ENCODE assay signal across 8 mouse cellular contexts in the genomic region with DNA sequence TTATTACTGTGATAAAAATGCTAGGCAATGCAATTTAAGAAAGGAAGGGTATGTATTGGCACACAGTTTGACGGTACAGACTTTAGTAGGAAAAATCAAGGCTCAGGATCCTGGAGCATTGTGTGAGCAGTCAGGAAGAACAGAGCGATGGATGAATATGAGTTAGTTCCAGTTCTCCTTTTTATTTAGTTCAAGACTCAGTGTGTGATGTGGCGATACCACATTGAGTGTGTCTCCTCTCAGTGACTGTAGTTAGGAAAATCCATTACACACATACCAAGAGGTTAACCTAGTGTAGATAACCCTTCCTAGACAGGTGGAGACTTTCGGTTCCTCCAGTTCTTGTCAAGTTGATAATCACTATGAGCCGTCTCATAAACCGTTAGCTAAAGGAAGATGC. TPM values are rescaled to one million over a fixed set of nuclear protein-coding genes. Genes with fewer than 3 reads are reported as not detected.
DNase-seq lines count a peak whose midpoint lies in the region; ATAC-seq and TF ChIP-seq lines count a peak whose summit lies in the region.

No protein-coding gene starts in this region.

- H3K4me3 ChIP-seq in kidney, postnatal 0 days (replicated peaks; ENCODE audit: low read depth, low read length): no peak overlapping the region
- peak overlapping the region; percentile 88; the same call in 1 of the 2 replicates for H3K4me3 ChIP-seq in embryonic facial prominence, embryonic 14.5 days (ENCODE audit: low read depth, low read length)
- H3K4me3 ChIP-seq in hindbrain, embryonic 16.5 days (ENCODE audit: low read length): no peak overlapping the region
- H3K4me3 ChIP-seq in midbrain, postnatal 0 days (ENCODE audit: low read depth, low read length): no peak overlapping the region
- H3K4me3 ChIP-seq in kidney, adult 2 months (ENCODE audit: insufficient read depth, low read depth, low read length): no peak overlapping the region

- H3K9ac ChIP-seq in kidney, postnatal 0 days (ENCODE audit: low read depth, low read length): no peak overlapping the region
- 0 out of 2 replicates have a peak overlapping the region, but pooled peaks have one; percentile 82 for H3K9ac ChIP-seq in embryonic facial prominence, embryonic 14.5 days (ENCODE audit: low read depth, low read length)
- H3K9ac ChIP-seq in hindbrain, embryonic 16.5 days (ENCODE audit: low read depth, low read length): no peak overlapping the region
- H3K9ac ChIP-seq in midbrain, postnatal 0 days (replicated peaks; ENCODE audit: low read length, poor library complexity, severe bottlenecking): no peak overlapping the region

- no peaks in the 10 kb centered on the region for H3K27me3 ChIP-seq in kidney, postnatal 0 days (ENCODE audit: insufficient read depth, low read length)
- no peaks in the 10 kb centered on the region for H3K27me3 ChIP-seq in embryonic facial prominence, embryonic 14.5 days (replicated peaks; ENCODE audit: control insufficient read depth, insufficient read depth, low read length)
- H3K27me3 ChIP-seq in hindbrain, embryonic 16.5 days (replicated peaks; ENCODE audit: control insufficient read depth, insufficient read depth, low read length): no peaks in the 10 kb centered on the region
- no peaks in the 10 kb centered on the region for H3K27me3 ChIP-seq in midbrain, postnatal 0 days (ENCODE audit: insufficient read depth, low read length)
- no peaks in the 10 kb centered on the region for H3K27me3 ChIP-seq in kidney, adult 2 months (replicated peaks; ENCODE audit: control insufficient read depth, insufficient read depth, low read length)

- TF ChIP-seq CTCF in kidney, postnatal 0 days (IDR thresholded peaks at IDR 0.05; ENCODE audit: low read depth): no peak
- no peak for TF ChIP-seq CTCF in midbrain, postnatal 0 days (IDR thresholded peaks at IDR 0.05)
- TF ChIP-seq CTCF in kidney, adult 2 months (conservative IDR thresholded peaks at IDR 0.05; ENCODE audit: insufficient read depth, insufficient read length, low read depth, low read length): no peak

- ATAC-seq in kidney, postnatal 0 days (replicated peaks; ENCODE audit: low FRiP score, low read depth): no peak
- ATAC-seq in embryonic facial prominence, embryonic 14.5 days (ENCODE audit: low read depth): no peak
- ATAC-seq in hindbrain, embryonic 16.5 days: no peak
- ATAC-seq in midbrain, postnatal 0 days (ENCODE audit: low FRiP score): no peak

- H3K4me1 ChIP-seq in kidney, postnatal 0 days (replicated peaks; ENCODE audit: insufficient read depth, low read length): no peaks in the 10 kb centered on the region; the same call in 1 of the 2 replicates
- H3K4me1 ChIP-seq in embryonic facial prominence, embryonic 14.5 days (ENCODE audit: control insufficient read depth, insufficient read depth, low read length): 0 out of 2 replicates have a peak, but pooled peaks cover 3% of the 10 kb centered on the region
- peaks cover 18% of the 10 kb centered on the region for H3K4me1 ChIP-seq in hindbrain, embryonic 16.5 days (ENCODE audit: control insufficient read depth, insufficient read depth, low read depth, low read length)
- H3K4me1 ChIP-seq in midbrain, postnatal 0 days (ENCODE audit: insufficient read depth, low read length): peaks cover 17% of the 10 kb centered on the region; the same call in 1 of the 2 replicates
- H3K4me1 ChIP-seq in kidney, adult 2 months (ENCODE audit: control insufficient read depth, insufficient read depth, low read length): peaks cover 6% of the 10 kb centered on the region; the same call in 1 of the 2 replicates

- no peak for TF ChIP-seq POLR2A in kidney, adult 2 months (IDR thresholded peaks at IDR 0.05; ENCODE audit: low read depth, low read length)

- no peaks in the 10 kb centered on the region for H3K9me3 ChIP-seq in kidney, postnatal 0 days (replicated peaks; ENCODE audit: low read length)
- H3K9me3 ChIP-seq in embryonic facial prominence, embryonic 14.5 days (ENCODE audit: control insufficient read depth, low read length): no peaks in the 10 kb centered on the region
- H3K9me3 ChIP-seq in hindbrain, embryonic 16.5 days (ENCODE audit: control insufficient read depth, low read length): no peaks in the 10 kb centered on the region
- no peaks in the 10 kb centered on the region for H3K9me3 ChIP-seq in midbrain, postnatal 0 days (ENCODE audit: low read length)

- no peak for DNase-seq in kidney, postnatal 0 days (ENCODE audit: low spot score)
- DNase-seq in kidney, adult 11 months: no peak
- DNase-seq in embryonic facial prominence, embryonic 14.5 days (ENCODE audit: low spot score): no peak
- no peak for DNase-seq in midbrain, postnatal 0 days (ENCODE audit: low spot score)
- no peak for DNase-seq in urinary bladder, postnatal 10 days (ENCODE audit: low spot score)
- no peak for DNase-seq in kidney, adult 2 months
- no peak for DNase-seq in spleen, postnatal 36 days (ENCODE audit: low spot score in 2 of 2)

- 91% methylated on average over 6 of the region's 6 CpGs for WGBS in kidney, postnatal 0 days
- 89% methylated on average over 6 of the region's 6 CpGs for WGBS in embryonic facial prominence, embryonic 14.5 days
- 92% methylated on average over 6 of the region's 6 CpGs for WGBS in hindbrain, embryonic 16.5 days
- WGBS in midbrain, postnatal 0 days: 96% methylated on average over 6 of the region's 6 CpGs
- WGBS in kidney, adult 2 months: 92% methylated on average over 6 of the region's 6 CpGs

- H3K36me3 ChIP-seq in kidney, postnatal 0 days (ENCODE audit: insufficient read depth, low read length): no peaks in the 10 kb centered on the region
- no peaks in the 10 kb centered on the region for H3K36me3 ChIP-seq in embryonic facial prominence, embryonic 14.5 days (ENCODE audit: control insufficient read depth, insufficient read depth, low read length)
- peaks cover 3% of the 10 kb centered on the region; the same call in 1 of the 2 replicates for H3K36me3 ChIP-seq in hindbrain, embryonic 16.5 days (ENCODE audit: control insufficient read depth, insufficient read depth, low read length)
- no peaks in the 10 kb centered on the region for H3K36me3 ChIP-seq in midbrain, postnatal 0 days (ENCODE audit: insufficient read depth, low read length)
- H3K36me3 ChIP-seq in kidney, adult 2 months (ENCODE audit: control insufficient read depth, insufficient read depth, low read length): no peaks in the 10 kb centered on the region

- H3K27ac ChIP-seq in kidney, postnatal 0 days: no peak overlapping the region
- no peak overlapping the region for H3K27ac ChIP-seq in embryonic facial prominence, embryonic 14.5 days (replicated peaks; ENCODE audit: low read depth, low read length)
- H3K27ac ChIP-seq in hindbrain, embryonic 16.5 days (ENCODE audit: low read depth, low read length): no peak overlapping the region
- H3K27ac ChIP-seq in midbrain, postnatal 0 days (ENCODE audit: low read depth, low read length): no peak overlapping the region
- H3K27ac ChIP-seq in kidney, adult 2 months (ENCODE audit: insufficient read depth, low read depth, low read length): no peak overlapping the region

- H3K4me2 ChIP-seq in kidney, postnatal 0 days (ENCODE audit: low read length): peak overlapping the region; percentile 90
- peak overlapping the region; percentile 89 for H3K4me2 ChIP-seq in embryonic facial prominence, embryonic 14.5 days (ENCODE audit: low read depth, low read length)
- peak overlapping the region; percentile 87 for H3K4me2 ChIP-seq in hindbrain, embryonic 16.5 days (ENCODE audit: low read length)
- H3K4me2 ChIP-seq in midbrain, postnatal 0 days (ENCODE audit: low read depth, low read length, poor library complexity, severe bottlenecking): peak overlapping the region; percentile 74; the same call in 1 of the 2 replicates

RNA-seq across cellular contexts. Expression of a gene that starts 1.4 kb away (rescaled TPM):
- 14.4 and 15.7 TPM in 2 replicates for polyA plus RNA-seq in kidney, postnatal 0 days (2015; fragmentation: Nextera tagmentation; extraction: Ambion mirVana)
- 9.9 and 10.1 TPM in 2 replicates for polyA plus RNA-seq in embryonic facial prominence, embryonic 14.5 days (2014; fragmentation: Nextera tagmentation; extraction: Ambion mirVana)
- polyA plus RNA-seq in hindbrain, embryonic 16.5 days (2015; fragmentation: Nextera tagmentation; extraction: Ambion mirVana): 20.1 and 22.9 TPM in 2 replicates
- total RNA-seq in midbrain, postnatal 0 days (2014; rRNA removed): 6.1 and 12.6 TPM in 2 replicates
- polyA plus RNA-seq in midbrain, postnatal 0 days (2015; fragmentation: Nextera tagmentation; extraction: Ambion mirVana): 21.4 and 21.5 TPM in 2 replicates
- 3.6 and 3.9 TPM in 2 replicates for polyA plus RNA-seq in kidney, adult 2 months (2012; rRNA removed)

RNA-seq across cellular contexts. Expression of a gene that starts 1.7 kb away (rescaled TPM):
- 25.8 and 26.2 TPM in 2 replicates for polyA plus RNA-seq in kidney, postnatal 0 days (2015; fragmentation: Nextera tagmentation; extraction: Ambion mirVana)
- polyA plus RNA-seq in embryonic facial prominence, embryonic 14.5 days (2014; fragmentation: Nextera tagmentation; extraction: Ambion mirVana): 46.3 and 58.3 TPM in 2 replicates
- polyA plus RNA-seq in hindbrain, embryonic 16.5 days (2015; fragmentation: Nextera tagmentation; extraction: Ambion mirVana): 131 and 151 TPM in 2 replicates
- total RNA-seq in midbrain, postnatal 0 days (2014; rRNA removed): 111 and 149 TPM in 2 replicates
- polyA plus RNA-seq in midbrain, postnatal 0 days (2015; fragmentation: Nextera tagmentation; extraction: Ambion mirVana): 150 and 151 TPM in 2 replicates
- 15.2 and 18.0 TPM in 2 replicates for polyA plus RNA-seq in kidney, adult 2 months (2012; rRNA removed)
